Mouse (Mus musculus) kidney, adult 2 months (tissue): ENCODE data around the gene Pcdh20. TPM values are rescaled to one million over a fixed set of nuclear protein-coding genes. Genes with fewer than 3 reads are reported as not detected.
A peak's percentile ranks its signal among the peaks of the same experiment; 100 is the strongest.

ENCODE experiments used
- DNase-seq: peaks from one replicate; pipeline ENCODE4 v3.0.0; 2021
- H3K27ac ChIP-seq: fragments of 200-500 bp; 2 replicates; pipeline ENCODE4 v1.5.1; 2012; ENCODE audit warnings: low read depth, low read length, control low read depth, inconsistent platforms; ENCODE audit not compliant: insufficient read depth
- H3K27me3 ChIP-seq: fragments of 200-500 bp; replicated peaks from 2 replicates; pipeline ENCODE4 v1.6.1; 2012; ENCODE audit warnings: mild to moderate bottlenecking, moderate library complexity, low read length, inconsistent platforms; ENCODE audit not compliant: control insufficient read depth, insufficient read depth
- H3K36me3 ChIP-seq: fragments of 200-500 bp; 2 replicates; pipeline ENCODE4 v1.6.1; 2012; ENCODE audit warnings: mild to moderate bottlenecking, moderate library complexity, low read length, inconsistent platforms; ENCODE audit not compliant: control insufficient read depth, insufficient read depth
- H3K4me1 ChIP-seq: fragments of 200-500 bp; 2 replicates; pipeline ENCODE4 v1.6.1; 2011; ENCODE audit warnings: low read length; ENCODE audit not compliant: control insufficient read depth, insufficient read depth
- H3K4me3 ChIP-seq: fragments of 200-500 bp; 2 replicates; pipeline ENCODE4 v1.5.1; 2011; ENCODE audit warnings: mild to moderate bottlenecking, low read depth, low read length, control low read depth; ENCODE audit not compliant: insufficient read depth
- CTCF ChIP-seq: fragments of 200-500 bp; conservative IDR thresholded peaks from 2 replicates; pipeline ENCODE4 v1.5.1; 2011; ENCODE audit warnings: low read depth, mild to moderate bottlenecking, control low read depth, low read length, moderate library complexity, mixed read lengths; ENCODE audit not compliant: insufficient read depth, insufficient read length
- POLR2A ChIP-seq: fragments of 200-500 bp; IDR thresholded peaks from one replicate; pipeline ENCODE4 v1.6.1; 2011; ENCODE audit warnings: low read depth, low read length, control low read depth
- WGBS: fragments of 180-500 bp; shearing (Covaris S2); methylation state at CpG from one replicate; pipeline ENCODE4 v1.1.7; 2018; 5-methylcytosine and 5-hydroxymethylcytosine counted together
- polyA plus RNA-seq: library from polyadenylated mRNA; depleted of rRNA; stranded (reverse); fragments of >200 nt; gene quantifications from 2 replicates; pipeline ENCODE4 v1.2.3, GENCODE M21; 2012; rRNA removed

Gene Pcdh20
- 0.02 and 0.04 TPM in 2 replicates for polyA plus RNA-seq

GRCm38 (mm10) chr14:88470495-88471434 lies at the start of gene Pcdh20:
TSS of gene Pcdh20 (minus strand) at chr14:88471396.
- TF ChIP-seq CTCF (no peak), POLR2A (no peak)
- 2% methylated on average over 29 of the region's 29 CpGs for WGBS

GRCm38 (mm10) chr14:88479909-88480308 lies 8.7 kb upstream of the Pcdh20 start:
- H3K27me3 ChIP-seq: no peaks in the 10 kb centered on the region
- no peak overlapping the region for H3K4me3 ChIP-seq
- DNase-seq: no peak
- TF ChIP-seq CTCF (0 out of 2 replicates have a peak, but pooled peaks have one; percentile 2), POLR2A (no peak)
- 44% methylated on average over 3 of the region's 3 CpGs for WGBS
- H3K27ac ChIP-seq: no peak overlapping the region
- no peaks in the 10 kb centered on the region for H3K36me3 ChIP-seq
- H3K4me1 ChIP-seq: no peaks in the 10 kb centered on the region

More at GRCm38 (mm10) chr14:88470495-88471434, at the start of gene Pcdh20:
- Histone ChIP-seq H3K36me3 (no peaks in the 10 kb centered on the region), H3K4me1 (no peaks in the 10 kb centered on the region), H3K27ac (no peak within 1 kb of the TSS), H3K27me3 (no peaks in the 10 kb centered on the region), H3K4me3 (no peak within 1 kb of the TSS)
- DNase-seq: no peak

- 2% methylated on average over 9 of the region's 9 CpGs for WGBS
- Histone ChIP-seq H3K4me1 (no peaks in the 10 kb centered on the region), H3K4me3 (no peak overlapping the region), H3K27ac (no peak overlapping the region), H3K36me3 (no peaks in the 10 kb centered on the region), H3K27me3 (no peaks in the 10 kb centered on the region)
- DNase-seq: no peak
- TF ChIP-seq POLR2A (no peak), CTCF (no peak)
Measured at GRCm38 (mm10) chr14:88469956-88470355, 1.2 kb downstream of the Pcdh20 start.

- H3K4me3 ChIP-seq: no peak overlapping the region
- WGBS: 2% methylated on average over 18 of the region's 18 CpGs
- TF ChIP-seq POLR2A (no peak), CTCF (no peak)
Measured at GRCm38 (mm10) chr14:88469361-88469760, 1.8 kb downstream of the Pcdh20 start.

GRCm38 (mm10) chr14:88466416-88466815 lies 4.8 kb downstream of the Pcdh20 start:
- no peak overlapping the region for H3K4me3 ChIP-seq
- TF ChIP-seq POLR2A: no peak
- TF ChIP-seq CTCF: no peak
- DNase-seq: no peak
- WGBS: 95% methylated on average over 1 of the region's 1 CpGs
- no peaks in the 10 kb centered on the region for H3K4me1 ChIP-seq
- no peaks in the 10 kb centered on the region for H3K27me3 ChIP-seq
- H3K36me3 ChIP-seq: no peaks in the 10 kb centered on the region
- no peak overlapping the region for H3K27ac ChIP-seq

More at GRCm38 (mm10) chr14:88469361-88469760, 1.8 kb downstream of the Pcdh20 start:
- no peak for DNase-seq
- Histone ChIP-seq H3K27ac (no peak overlapping the region), H3K27me3 (no peaks in the 10 kb centered on the region), H3K36me3 (no peaks in the 10 kb centered on the region), H3K4me1 (no peaks in the 10 kb centered on the region)

- Histone ChIP-seq H3K36me3 (no peaks in the 10 kb centered on the region), H3K4me1 (no peaks in the 10 kb centered on the region), H3K4me3 (no peak overlapping the region), H3K27me3 (no peaks in the 10 kb centered on the region), H3K27ac (no peak overlapping the region)
- TF ChIP-seq POLR2A: no peak
- no peak for TF ChIP-seq CTCF
- WGBS: 63% methylated on average over 1 of the region's 1 CpGs
- no peak for DNase-seq
Measured at GRCm38 (mm10) chr14:88464356-88464755, 6.8 kb downstream of the Pcdh20 start.

GRCm38 (mm10) chr14:88463357-88463756 lies 7.8 kb downstream of the Pcdh20 start:
- WGBS: 56% methylated on average over 2 of the region's 2 CpGs
- no peak for DNase-seq
- no peak for TF ChIP-seq POLR2A
- TF ChIP-seq CTCF: no peak
- H3K27ac ChIP-seq: no peak overlapping the region
- H3K4me1 ChIP-seq: no peaks in the 10 kb centered on the region
- H3K27me3 ChIP-seq: no peaks in the 10 kb centered on the region
- H3K36me3 ChIP-seq: no peaks in the 10 kb centered on the region
- H3K4me3 ChIP-seq: no peak overlapping the region
